Comparison of ENCODE assay signal across 24 mouse cellular contexts in genomic region chr2:132047364-132047763, GRCm38 (mm10).
"Had no signal": no experiment of that assay in that cellular context is flagged by ENCODE, and none has a peak within 500 bp of the region (broad histone marks: within the 10 kb centered on the region; RNA-seq: fewer than 3 reads in every experiment).

No protein-coding gene starts in this region.

- H3K9me3 ChIP-seq: limb, embryonic 10.5 days; limb, embryonic 12.5 days; limb, embryonic 13.5 days; limb, embryonic 15.5 days; liver, embryonic 12.5 days; liver, embryonic 13.5 days; liver, embryonic 15.5 days; lung, embryonic 15.5 days; midbrain, embryonic 10.5 days; midbrain, embryonic 12.5 days; midbrain, embryonic 13.5 days; midbrain, embryonic 15.5 days had no signal

- H3K4me3 ChIP-seq: limb, embryonic 10.5 days; limb, embryonic 12.5 days; limb, embryonic 13.5 days; limb, embryonic 15.5 days; liver, embryonic 12.5 days; liver, embryonic 13.5 days; liver, embryonic 15.5 days; lung, embryonic 15.5 days; megakaryocyte, embryonic 14.5 days; midbrain, embryonic 10.5 days; midbrain, embryonic 12.5 days; midbrain, embryonic 13.5 days; midbrain, embryonic 15.5 days; myocyte had no signal

- H3K4me1 ChIP-seq: midbrain, embryonic 15.5 days had no signal

- H3K36me3 ChIP-seq: limb, embryonic 10.5 days; limb, embryonic 12.5 days; limb, embryonic 13.5 days; limb, embryonic 15.5 days; liver, embryonic 12.5 days; liver, embryonic 13.5 days; liver, embryonic 15.5 days; lung, embryonic 15.5 days; midbrain, embryonic 10.5 days; midbrain, embryonic 12.5 days; midbrain, embryonic 13.5 days; midbrain, embryonic 15.5 days had no signal

- H3K27ac ChIP-seq: limb, embryonic 10.5 days; limb, embryonic 12.5 days; limb, embryonic 13.5 days; limb, embryonic 15.5 days; liver, embryonic 12.5 days; liver, embryonic 13.5 days; liver, embryonic 14.5 days; liver, embryonic 15.5 days; lung, embryonic 15.5 days; macrophage; midbrain, embryonic 10.5 days; midbrain, embryonic 12.5 days; midbrain, embryonic 13.5 days; midbrain, embryonic 15.5 days had no signal

- DNase-seq: left cerebral cortex, postnatal 4 days; liver; liver, embryonic 13.5 days; liver, postnatal 0 days; lung, adult 2 months; lung, embryonic 14.5 days; lung, postnatal 10 days; lung, postnatal 14 days; midbrain, embryonic 14.5 days had no signal

- H3K27me3 ChIP-seq: limb, embryonic 12.5 days; limb, embryonic 13.5 days; limb, embryonic 15.5 days; liver, embryonic 12.5 days; liver, embryonic 13.5 days; liver, embryonic 15.5 days; lung, embryonic 15.5 days; midbrain, embryonic 12.5 days; midbrain, embryonic 13.5 days; midbrain, embryonic 15.5 days had no signal
